Mouse (Mus musculus) cerebellum, adult 2 months (tissue): Measurements from ENCODE around the gene Pex6.
A peak's percentile ranks its signal among the peaks of the same experiment; 100 is the strongest.

Experiments
- CTCF ChIP-seq: fragments of 200-500 bp; IDR thresholded peaks from 2 replicates; pipeline ENCODE4 v1.5.1; 2011; ENCODE audit warnings: low read depth, mild to moderate bottlenecking, control low read depth, low read length, moderate library complexity, borderline replicate concordance; ENCODE audit not compliant: insufficient read depth
- POLR2A ChIP-seq: fragments of 200-500 bp; IDR thresholded peaks from 2 replicates; pipeline ENCODE4 v1.6.1; 2011; ENCODE audit warnings: low read length, control low read depth, borderline replicate concordance; ENCODE audit not compliant: insufficient read depth

- TF ChIP-seq POLR2A (peak; percentile 76), CTCF (no peak)
Measured at GRCm38 (mm10) chr17:46772404-46773277, 61.4 kb downstream of the Pex6 start, which contains the start of gene 2310039H08Rik.
